Mouse (Mus musculus) liver, postnatal 0 days (tissue): ENCODE measurements at regions not wholly inside any gene's neighbourhood (a gene's known extent, or its start where the extent isn't known, plus 50 kb on each side); places are given as distances from the start of the nearest gene placed in this dataset.
A peak's percentile ranks its signal among the peaks of the same experiment; 100 is the strongest.

Experiments
- CTCF ChIP-seq: sonication (generic); IDR thresholded peaks from 2 replicates; pipeline ENCODE4 v1.5.1; 2016; ENCODE audit warnings: antibody characterized with exemption, low read depth
- EP300 ChIP-seq: IDR thresholded peaks from 2 replicates; pipeline ENCODE4 v1.6.1; 2016; ENCODE audit warnings: antibody characterized with exemption, low read depth, mild to moderate bottlenecking

- TF ChIP-seq CTCF (peak; percentile 46), EP300 (no peak)
These were observed 97.6 kb downstream of the Arrdc4 start for GRCm38 (mm10) chr7:68651418-68651817.
